Mouse (Mus musculus): ENCODE data around the gene Sync. TPM values are rescaled to one million over a fixed set of nuclear protein-coding genes. Genes with fewer than 3 reads are reported as not detected.
A peak's percentile ranks its signal among the peaks of the same experiment; 100 is the strongest.

Sync gene
- polyA plus RNA-seq, 1 experiment from 2014 or later = 0.24 TPM

GRCm38 (mm10) chr4:129254571-129254970, 32.8 kb upstream of the Sync start:
- no peak overlapping the region for H3K4me3 ChIP-seq (ENCODE audit: low read depth, low read length)
- peaks cover 15% of the 10 kb centered on the region for H3K27me3 ChIP-seq (replicated peaks; ENCODE audit: control insufficient read depth, insufficient read depth, low read length)
- 85% methylated on average over 3 of the region's 3 CpGs for WGBS
- no peaks in the 10 kb centered on the region for H3K9me3 ChIP-seq (replicated peaks; ENCODE audit: control insufficient read depth, low read length)
- H3K4me2 ChIP-seq (ENCODE audit: low read length) = no peak overlapping the region
- H3K36me3 ChIP-seq (ENCODE audit: control insufficient read depth, insufficient read depth, low read length) = no peaks in the 10 kb centered on the region
- no peak for ATAC-seq
- DNase-seq (ENCODE audit: low spot score) = no peak
- peaks cover 7% of the 10 kb centered on the region; the same call in 1 of the 2 replicates for H3K4me1 ChIP-seq (ENCODE audit: control insufficient read depth, insufficient read depth, low read length)
- no peak overlapping the region for H3K9ac ChIP-seq (ENCODE audit: low read length)
- no peak overlapping the region for H3K27ac ChIP-seq (ENCODE audit: low read depth, low read length)

GRCm38 (mm10) chr4:129256450-129257380, 30.7 kb upstream of the Sync start:
- no peak for ATAC-seq
- no peaks in the 10 kb centered on the region for H3K9me3 ChIP-seq (replicated peaks; ENCODE audit: control insufficient read depth, low read length)
- no peak overlapping the region for H3K4me2 ChIP-seq (ENCODE audit: low read length)
- no peaks in the 10 kb centered on the region for H3K27me3 ChIP-seq (replicated peaks; ENCODE audit: control insufficient read depth, insufficient read depth, low read length)
- no peaks in the 10 kb centered on the region for H3K36me3 ChIP-seq (ENCODE audit: control insufficient read depth, insufficient read depth, low read length)
- H3K27ac ChIP-seq (ENCODE audit: low read depth, low read length) = no peak overlapping the region
- H3K9ac ChIP-seq (ENCODE audit: low read length) = no peak overlapping the region
- H3K4me1 ChIP-seq (ENCODE audit: control insufficient read depth, insufficient read depth, low read length) = peaks cover 5% of the 10 kb centered on the region; the same call in 1 of the 2 replicates
- no peak overlapping the region for H3K4me3 ChIP-seq (ENCODE audit: low read depth, low read length)
- DNase-seq (ENCODE audit: low spot score) = no peak
- 32% methylated on average over 8 of the region's 8 CpGs for WGBS

- Histone ChIP-seq H3K9me3 (replicated peaks; ENCODE audit: control insufficient read depth, low read length) (no peaks in the 10 kb centered on the region), H3K9ac (ENCODE audit: low read length) (no peak overlapping the region), H3K36me3 (ENCODE audit: control insufficient read depth, insufficient read depth, low read length) (no peaks in the 10 kb centered on the region), H3K27me3 (replicated peaks; ENCODE audit: control insufficient read depth, insufficient read depth, low read length) (no peaks in the 10 kb centered on the region), H3K27ac (ENCODE audit: low read depth, low read length) (no peak overlapping the region), H3K4me3 (ENCODE audit: low read depth, low read length) (no peak overlapping the region), H3K4me1 (ENCODE audit: control insufficient read depth, insufficient read depth, low read length) (peaks cover 5% of the 10 kb centered on the region; the same call in 1 of the 2 replicates), H3K4me2 (ENCODE audit: low read length) (no peak overlapping the region)
- 58% methylated on average over 4 of the region's 4 CpGs for WGBS
- DNase-seq (ENCODE audit: low spot score) (no peak), ATAC-seq (no peak)
These were observed 28.3 kb upstream of the Sync start for GRCm38 (mm10) chr4:129259101-129259500.

GRCm38 (mm10) chr4:129260678-129261077, 26.7 kb upstream of the Sync start:
- Histone ChIP-seq H3K4me3 (ENCODE audit: low read depth, low read length) (no peak overlapping the region), H3K4me1 (ENCODE audit: control insufficient read depth, insufficient read depth, low read length) (peaks cover 5% of the 10 kb centered on the region; the same call in 1 of the 2 replicates), H3K27ac (ENCODE audit: low read depth, low read length) (no peak overlapping the region), H3K4me2 (ENCODE audit: low read length) (no peak overlapping the region), H3K9ac (ENCODE audit: low read length) (peak overlapping the region; percentile 17; the same call in 1 of the 2 replicates), H3K9me3 (replicated peaks; ENCODE audit: control insufficient read depth, low read length) (no peaks in the 10 kb centered on the region), H3K27me3 (replicated peaks; ENCODE audit: control insufficient read depth, insufficient read depth, low read length) (no peaks in the 10 kb centered on the region), H3K36me3 (ENCODE audit: control insufficient read depth, insufficient read depth, low read length) (no peaks in the 10 kb centered on the region)
- WGBS = 6% methylated on average over 6 of the region's 6 CpGs
- no peak for DNase-seq (ENCODE audit: low spot score)
- no peak for ATAC-seq

- H3K9ac ChIP-seq (ENCODE audit: low read length) = peak within 1 kb of the TSS; percentile 17; the same call in 1 of the 2 replicates
- 0% methylated on average over 2 of the region's 4 CpGs for WGBS
- no peaks in the 10 kb centered on the region for H3K9me3 ChIP-seq (replicated peaks; ENCODE audit: control insufficient read depth, low read length)
- no peak for DNase-seq (ENCODE audit: low spot score)
- no peak within 1 kb of the TSS for H3K27ac ChIP-seq (ENCODE audit: low read depth, low read length)
- H3K4me3 ChIP-seq (ENCODE audit: low read depth, low read length) = no peak within 1 kb of the TSS
- H3K4me2 ChIP-seq (ENCODE audit: low read length) = no peak within 1 kb of the TSS
- ATAC-seq = no peak
- peaks cover 5% of the 10 kb centered on the region; the same call in 1 of the 2 replicates for H3K4me1 ChIP-seq (ENCODE audit: control insufficient read depth, insufficient read depth, low read length)
- no peaks in the 10 kb centered on the region for H3K27me3 ChIP-seq (replicated peaks; ENCODE audit: control insufficient read depth, insufficient read depth, low read length)
- no peaks in the 10 kb centered on the region for H3K36me3 ChIP-seq (ENCODE audit: control insufficient read depth, insufficient read depth, low read length)
These were observed 26.2 kb upstream of the Sync start, which contains the start of gene C77080 for GRCm38 (mm10) chr4:129261196-129261595. C77080 (minus strand) TSS chr4:129261404.

- no peak for ATAC-seq
These were observed 24.0 kb upstream of the Sync start for GRCm38 (mm10) chr4:129263225-129264021.

GRCm38 (mm10) chr4:129266191-129266590, 21.2 kb upstream of the Sync start:
- no peaks in the 10 kb centered on the region for H3K27me3 ChIP-seq (replicated peaks; ENCODE audit: control insufficient read depth, insufficient read depth, low read length)
- no peaks in the 10 kb centered on the region for H3K4me1 ChIP-seq (ENCODE audit: control insufficient read depth, insufficient read depth, low read length)
- H3K36me3 ChIP-seq (ENCODE audit: control insufficient read depth, insufficient read depth, low read length) = no peaks in the 10 kb centered on the region
- WGBS = 76% methylated on average over 4 of the region's 4 CpGs
- no peak overlapping the region for H3K4me2 ChIP-seq (ENCODE audit: low read length)
- ATAC-seq = no peak
- DNase-seq (ENCODE audit: low spot score) = no peak
- H3K9me3 ChIP-seq (replicated peaks; ENCODE audit: control insufficient read depth, low read length) = no peaks in the 10 kb centered on the region
- H3K9ac ChIP-seq (ENCODE audit: low read length) = no peak overlapping the region
- H3K27ac ChIP-seq (ENCODE audit: low read depth, low read length) = no peak overlapping the region
- H3K4me3 ChIP-seq (ENCODE audit: low read depth, low read length) = no peak overlapping the region

More at GRCm38 (mm10) chr4:129263225-129264021, 24.0 kb upstream of the Sync start:
- Histone ChIP-seq H3K36me3 (ENCODE audit: control insufficient read depth, insufficient read depth, low read length) (no peaks in the 10 kb centered on the region), H3K4me3 (ENCODE audit: low read depth, low read length) (no peak overlapping the region), H3K27ac (ENCODE audit: low read depth, low read length) (no peak overlapping the region), H3K9me3 (replicated peaks; ENCODE audit: control insufficient read depth, low read length) (no peaks in the 10 kb centered on the region), H3K4me2 (ENCODE audit: low read length) (no peak overlapping the region), H3K4me1 (ENCODE audit: control insufficient read depth, insufficient read depth, low read length) (no peaks in the 10 kb centered on the region), H3K27me3 (replicated peaks; ENCODE audit: control insufficient read depth, insufficient read depth, low read length) (no peaks in the 10 kb centered on the region), H3K9ac (ENCODE audit: low read length) (no peak overlapping the region)
- no peak for DNase-seq (ENCODE audit: low spot score)
- WGBS = 48% methylated on average over 19 of the region's 19 CpGs

GRCm38 (mm10) chr4:129266821-129267220, 20.6 kb upstream of the Sync start:
- 61% methylated on average over 5 of the region's 5 CpGs for WGBS
- no peaks in the 10 kb centered on the region for H3K36me3 ChIP-seq (ENCODE audit: control insufficient read depth, insufficient read depth, low read length)
- H3K4me1 ChIP-seq (ENCODE audit: control insufficient read depth, insufficient read depth, low read length) = no peaks in the 10 kb centered on the region
- no peaks in the 10 kb centered on the region for H3K27me3 ChIP-seq (replicated peaks; ENCODE audit: control insufficient read depth, insufficient read depth, low read length)
- H3K4me3 ChIP-seq (ENCODE audit: low read depth, low read length) = no peak overlapping the region
- H3K9ac ChIP-seq (ENCODE audit: low read length) = no peak overlapping the region
- ATAC-seq (no peak), DNase-seq (ENCODE audit: low spot score) (no peak)
- no peak overlapping the region for H3K27ac ChIP-seq (ENCODE audit: low read depth, low read length)
- H3K4me2 ChIP-seq (ENCODE audit: low read length) = no peak overlapping the region
- no peaks in the 10 kb centered on the region for H3K9me3 ChIP-seq (replicated peaks; ENCODE audit: control insufficient read depth, low read length)

Data from forebrain, embryonic 14.5 days (tissue).